Mouse (Mus musculus) myocyte (in vitro differentiated cells): ENCODE results near the gene Olfr294. TPM values are rescaled to one million over a fixed set of nuclear protein-coding genes. Genes with fewer than 3 reads are reported as not detected.

ENCODE experiments used
- H3K27me3 ChIP-seq: one replicate; pipeline ENCODE4 v1.6.1; 2011; ENCODE audit not compliant: control insufficient read depth, insufficient read depth, insufficient read length
- H3K36me3 ChIP-seq: one replicate; pipeline ENCODE4 v1.6.1; 2011; ENCODE audit not compliant: control insufficient read depth, insufficient read depth
- H3K4me2 ChIP-seq: one replicate; pipeline ENCODE4 v1.6.1; 2011; ENCODE audit warnings: low read depth, control low read depth
- H3K4me3 ChIP-seq: one replicate; pipeline ENCODE4 v1.5.1; 2011; ENCODE audit warnings: mild to moderate bottlenecking, control low read depth, moderate library complexity
- H3K79me2 ChIP-seq: one replicate; pipeline ENCODE4 v1.6.1; 2011; ENCODE audit not compliant: control insufficient read depth, insufficient read depth
- H3ac ChIP-seq: one replicate; pipeline ENCODE4 v1.6.1; 2011; ENCODE audit not compliant: control insufficient read depth, insufficient read length
- CEBPB ChIP-seq: IDR thresholded peaks from 2 replicates; pipeline ENCODE4 v1.6.1; 2011; ENCODE audit warnings: mild to moderate bottlenecking, moderate library complexity; ENCODE audit not compliant: poor library complexity, insufficient read depth, severe bottlenecking
- E2F4 ChIP-seq: IDR thresholded peaks from one replicate; pipeline ENCODE4 v1.6.1; 2011; ENCODE audit warnings: mild to moderate bottlenecking, control low read depth, moderate library complexity; ENCODE audit not compliant: insufficient read depth
- MAX ChIP-seq: IDR thresholded peaks from one replicate; pipeline ENCODE4 v1.6.1; 2011; ENCODE audit warnings: low read depth, mild to moderate bottlenecking, control low read depth
- MYOD1 ChIP-seq, 3 experiments: IDR thresholded peaks; one replicate each; pipeline ENCODE4 v1.6.1; 2011; ENCODE audit warnings: control low read depth in 2 of 3, low read depth in 2 of 3, mild to moderate bottlenecking in 2 of 3, moderate library complexity in 1 of 3; ENCODE audit not compliant: insufficient read length in 2 of 3, control insufficient read depth in 1 of 3
- MYOG ChIP-seq, 3 experiments: IDR thresholded peaks; one replicate each; pipeline ENCODE4 v1.6.1; 2011; ENCODE audit warnings: control low read depth in 2 of 3, low read depth in 2 of 3, mild to moderate bottlenecking in 2 of 3; ENCODE audit not compliant: insufficient read length in 2 of 3, control insufficient read depth in 1 of 3, insufficient read depth in 1 of 3
- POLR2A ChIP-seq: IDR thresholded peaks from one replicate; pipeline ENCODE4 v1.6.1; 2011; ENCODE audit warnings: low read depth, mild to moderate bottlenecking, control low read depth, moderate library complexity; ENCODE audit not compliant: insufficient read length
- POLR2AphosphoS2 ChIP-seq: IDR thresholded peaks from one replicate; pipeline ENCODE4 v1.6.1; 2011; ENCODE audit warnings: low read depth, control low read depth; ENCODE audit not compliant: insufficient read length
- REST ChIP-seq: IDR thresholded peaks from one replicate; pipeline ENCODE4 v1.6.1; 2011; ENCODE audit warnings: mild to moderate bottlenecking, control low read depth, moderate library complexity; ENCODE audit not compliant: insufficient read depth, insufficient read length
- SRF ChIP-seq: IDR thresholded peaks from one replicate; pipeline ENCODE4 v1.6.1; 2011; ENCODE audit warnings: low read depth; ENCODE audit not compliant: control insufficient read depth, insufficient read length
- TCF12 ChIP-seq: IDR thresholded peaks from one replicate; pipeline ENCODE4 v1.6.1; 2011; ENCODE audit warnings: mild to moderate bottlenecking, control low read depth; ENCODE audit not compliant: poor library complexity, insufficient read depth, severe bottlenecking
- TCF3 ChIP-seq: IDR thresholded peaks from one replicate; pipeline ENCODE4 v1.6.1; 2011; ENCODE audit warnings: low read depth, control low read depth; ENCODE audit not compliant: insufficient read length
- USF1 ChIP-seq: IDR thresholded peaks from one replicate; pipeline ENCODE4 v1.6.1; 2011; ENCODE audit warnings: low read depth, mild to moderate bottlenecking, control low read depth, moderate library complexity
- polyA plus RNA-seq: library from polyadenylated mRNA; unstranded; fragments of >200 nt; fragmentation: generic; extraction: Trizol; gene quantifications from one replicate; pipeline ENCODE4 v1.2.1, GENCODE M21; 2012; ENCODE audit warnings: missing spikeins

The Olfr294 gene
- polyA plus RNA-seq: not detected

GRCm38 (mm10) chr7:86616543-86616942, at the start of gene Olfr294:
Olfr294 (minus strand) TSS chr7:86616643.
- Histone ChIP-seq H3K79me2 (no peaks in the 10 kb centered on the region), H3ac (no peak within 1 kb of the TSS), H3K36me3 (no peaks in the 10 kb centered on the region), H3K4me3 (no peak within 1 kb of the TSS), H3K27me3 (no peaks in the 10 kb centered on the region), H3K4me2 (no peak within 1 kb of the TSS)
- TF ChIP-seq CEBPB: no peak
- TF ChIP-seq MAX: no peak
- TF ChIP-seq MYOG (IDR thresholded peaks at IDR 0.05; ENCODE audit: control insufficient read depth in 1 of 3, insufficient read depth in 1 of 3, insufficient read length in 2 of 3, low read depth in 2 of 3): no peak
- no peak for TF ChIP-seq USF1

- no peaks in the 10 kb centered on the region for H3K27me3 ChIP-seq
- no peak within 1 kb of the TSS for H3K4me2 ChIP-seq
- no peak within 1 kb of the TSS for H3ac ChIP-seq
- TF ChIP-seq MYOG (IDR thresholded peaks at IDR 0.05; ENCODE audit: control insufficient read depth in 1 of 3, insufficient read depth in 1 of 3, insufficient read length in 2 of 3, low read depth in 2 of 3) (no peak), SRF (no peak), POLR2A (no peak), MYOD1 (IDR thresholded peaks at IDR 0.05; ENCODE audit: control insufficient read depth in 1 of 3, insufficient read length in 2 of 3, low read depth in 2 of 3) (no peak), POLR2AphosphoS2 (no peak), TCF3 (no peak), MAX (no peak), REST (no peak), USF1 (no peak), TCF12 (no peak), CEBPB (no peak), E2F4 (no peak)
- no peaks in the 10 kb centered on the region for H3K79me2 ChIP-seq
- H3K4me3 ChIP-seq: no peak within 1 kb of the TSS
- H3K36me3 ChIP-seq: no peaks in the 10 kb centered on the region
Measured at GRCm38 (mm10) chr7:86648761-86649160, 32.3 kb upstream of the Olfr294 start, which contains the start of gene Olfr293. Olfr293 (plus strand) TSS chr7:86649061.

GRCm38 (mm10) chr7:86583562-86583961, 32.9 kb downstream of the Olfr294 start, which contains the start of gene Olfr295:
Olfr295 (plus strand) TSS chr7:86583862.
- no peak within 1 kb of the TSS for H3K4me3 ChIP-seq
- TF ChIP-seq POLR2A (no peak), E2F4 (no peak), USF1 (no peak), TCF12 (no peak)

More at GRCm38 (mm10) chr7:86583562-86583961, 32.9 kb downstream of the Olfr294 start, which contains the start of gene Olfr295:
- Histone ChIP-seq H3K4me2 (no peak within 1 kb of the TSS), H3K79me2 (no peaks in the 10 kb centered on the region), H3K36me3 (no peaks in the 10 kb centered on the region), H3ac (no peak within 1 kb of the TSS), H3K27me3 (no peaks in the 10 kb centered on the region)

Other genes with a start within 250 kb of the Olfr294 start
- gene Olfr305, start 249.7 kb downstream of the Olfr294 start, polyA plus RNA-seq: not detected
- not detected for gene Olfr304, start 230.0 kb downstream of the Olfr294 start, polyA plus RNA-seq
- not detected for gene Olfr303, start 218.9 kb downstream of the Olfr294 start, polyA plus RNA-seq
- gene Olfr301, start 212.8 kb downstream of the Olfr294 start, polyA plus RNA-seq: not detected
- not detected for gene Olfr299, start 156.7 kb downstream of the Olfr294 start, polyA plus RNA-seq
- not detected for gene Olfr298, start 124.2 kb downstream of the Olfr294 start, polyA plus RNA-seq
- not detected for gene Olfr297, start 96.7 kb downstream of the Olfr294 start, polyA plus RNA-seq
- not detected for gene Olfr295, start 32.8 kb downstream of the Olfr294 start, polyA plus RNA-seq
- not detected for gene Olfr293, start 32.4 kb upstream of the Olfr294 start, polyA plus RNA-seq
- not detected for gene Olfr292, start 71.7 kb upstream of the Olfr294 start, polyA plus RNA-seq
- not detected for gene Folh1, start 159.3 kb upstream of the Olfr294 start, polyA plus RNA-seq
- gene Vmn2r77, start 178.4 kb upstream of the Olfr294 start, polyA plus RNA-seq: not detected